Mouse (Mus musculus): ENCODE data around the gene Selplg. TPM values are rescaled to one million over a fixed set of nuclear protein-coding genes. Genes with fewer than 3 reads are reported as not detected.

Gene Selplg
- polyA plus RNA-seq, 1 experiment from 2014 or later, result 375 TPM

GRCm38 (mm10) chr5:113844106-113844505 lies 11.7 kb upstream of the Selplg start:
- Histone ChIP-seq H3K27ac (no peak overlapping the region), H3K4me3 (ENCODE audit: inconsistent target) (no peak overlapping the region), H3K36me3 (ENCODE audit: inconsistent target) (peaks cover 54% of the 10 kb centered on the region), H3K79me2 (ENCODE audit: inconsistent target) (peaks cover 53% of the 10 kb centered on the region; the same call in 1 of the 2 replicates)
- 97% methylated on average over 14 of the region's 15 CpGs for WGBS (ENCODE audit: missing documents)

GRCm38 (mm10) chr5:113842906-113843305 lies 10.5 kb upstream of the Selplg start:
- peak overlapping the region; percentile 62 for H3K27ac ChIP-seq
- H3K4me3 ChIP-seq (ENCODE audit: inconsistent target), result no peak overlapping the region
- 48% methylated on average over 9 of the region's 9 CpGs for WGBS (ENCODE audit: missing documents)
- peaks cover 46% of the 10 kb centered on the region for H3K36me3 ChIP-seq (ENCODE audit: inconsistent target)
- peaks cover 43% of the 10 kb centered on the region; the same call in 1 of the 2 replicates for H3K79me2 ChIP-seq (ENCODE audit: inconsistent target)

- peaks cover 39% of the 10 kb centered on the region for H3K36me3 ChIP-seq (ENCODE audit: inconsistent target)
- WGBS (ENCODE audit: missing documents), result 34% methylated on average over 9 of the region's 9 CpGs
- peak overlapping the region; percentile 62 for H3K27ac ChIP-seq
- peaks cover 36% of the 10 kb centered on the region; the same call in 1 of the 2 replicates for H3K79me2 ChIP-seq (ENCODE audit: inconsistent target)
- no peak overlapping the region for H3K4me3 ChIP-seq (ENCODE audit: inconsistent target)
Measured at GRCm38 (mm10) chr5:113842244-113842643, 9.8 kb upstream of the Selplg start.

GRCm38 (mm10) chr5:113841243-113842225 lies 9.1 kb upstream of the Selplg start:
- WGBS (ENCODE audit: missing documents), result 32% methylated on average over 23 of the region's 23 CpGs
- peaks cover 32% of the 10 kb centered on the region for H3K36me3 ChIP-seq (ENCODE audit: inconsistent target)
- H3K27ac ChIP-seq, result peak overlapping the region; percentile 62
- H3K4me3 ChIP-seq (ENCODE audit: inconsistent target), result no peak overlapping the region
- peaks cover 29% of the 10 kb centered on the region; the same call in 1 of the 2 replicates for H3K79me2 ChIP-seq (ENCODE audit: inconsistent target)

GRCm38 (mm10) chr5:113840443-113840842 lies 8.0 kb upstream of the Selplg start:
- peaks cover 25% of the 10 kb centered on the region; the same call in 1 of the 2 replicates for H3K79me2 ChIP-seq (ENCODE audit: inconsistent target)
- 14% methylated on average over 4 of the region's 4 CpGs for WGBS (ENCODE audit: missing documents)
- peak overlapping the region; percentile 62; the same call in 1 of the 2 replicates for H3K27ac ChIP-seq
- H3K36me3 ChIP-seq (ENCODE audit: inconsistent target), result peaks cover 21% of the 10 kb centered on the region; the same call in 1 of the 2 replicates
- no peak overlapping the region for H3K4me3 ChIP-seq (ENCODE audit: inconsistent target)

GRCm38 (mm10) chr5:113836961-113837360 lies 4.5 kb upstream of the Selplg start:
- Histone ChIP-seq H3K36me3 (ENCODE audit: inconsistent target) (no peaks in the 10 kb centered on the region), H3K79me2 (ENCODE audit: inconsistent target) (no peaks in the 10 kb centered on the region), H3K27ac (0 out of 2 replicates have a peak overlapping the region, but pooled peaks have one; percentile 15), H3K4me3 (ENCODE audit: inconsistent target) (no peak overlapping the region)
- WGBS (ENCODE audit: missing documents), result 36% methylated on average over 10 of the region's 10 CpGs

- Histone ChIP-seq H3K79me2 (ENCODE audit: inconsistent target) (peaks cover 20% of the 10 kb centered on the region), H3K4me3 (ENCODE audit: inconsistent target) (no peak overlapping the region), H3K36me3 (ENCODE audit: inconsistent target) (no peaks in the 10 kb centered on the region), H3K27ac (no peak overlapping the region)
- WGBS (ENCODE audit: missing documents), result 62% methylated on average over 16 of the region's 16 CpGs
Measured at GRCm38 (mm10) chr5:113833316-113833947, 988 bp upstream of the Selplg start.

GRCm38 (mm10) chr5:113831741-113832140 lies 703 bp downstream of the Selplg start:
- 97% methylated on average over 3 of the region's 3 CpGs for WGBS (ENCODE audit: missing documents)
- Histone ChIP-seq H3K36me3 (ENCODE audit: inconsistent target) (0 out of 2 replicates have a peak, but pooled peaks cover under 1% of the 10 kb centered on the region), H3K27ac (no peak overlapping the region), H3K79me2 (ENCODE audit: inconsistent target) (peaks cover 37% of the 10 kb centered on the region), H3K4me3 (ENCODE audit: inconsistent target) (no peak overlapping the region)

GRCm38 (mm10) chr5:113830796-113831195 lies 1.6 kb downstream of the Selplg start:
- Histone ChIP-seq H3K79me2 (ENCODE audit: inconsistent target) (peaks cover 46% of the 10 kb centered on the region), H3K27ac (peak overlapping the region; percentile 86), H3K36me3 (ENCODE audit: inconsistent target) (0 out of 2 replicates have a peak, but pooled peaks cover 7% of the 10 kb centered on the region), H3K4me3 (ENCODE audit: inconsistent target) (no peak overlapping the region)
- WGBS (ENCODE audit: missing documents), result 77% methylated on average over 5 of the region's 5 CpGs

GRCm38 (mm10) chr5:113830292-113830643 lies 2.2 kb downstream of the Selplg start:
- Histone ChIP-seq H3K79me2 (ENCODE audit: inconsistent target) (peaks cover 52% of the 10 kb centered on the region), H3K4me3 (ENCODE audit: inconsistent target) (peak overlapping the region; percentile 67), H3K27ac (peak overlapping the region; percentile 86), H3K36me3 (ENCODE audit: inconsistent target) (peaks cover 9% of the 10 kb centered on the region; the same call in 1 of the 2 replicates)
- 0% methylated on average over 8 of the region's 10 CpGs for WGBS (ENCODE audit: missing documents)

- peak overlapping the region; percentile 67 for H3K4me3 ChIP-seq (ENCODE audit: inconsistent target)
- peaks cover 57% of the 10 kb centered on the region for H3K79me2 ChIP-seq (ENCODE audit: inconsistent target)
- 16% methylated on average over 6 of the region's 7 CpGs for WGBS (ENCODE audit: missing documents)
- H3K36me3 ChIP-seq (ENCODE audit: inconsistent target), result peaks cover 15% of the 10 kb centered on the region; the same call in 1 of the 2 replicates
- H3K27ac ChIP-seq, result peak overlapping the region; percentile 86
Measured at GRCm38 (mm10) chr5:113829566-113830291, 2.7 kb downstream of the Selplg start.

- Histone ChIP-seq H3K79me2 (ENCODE audit: inconsistent target) (peaks cover 69% of the 10 kb centered on the region), H3K4me3 (ENCODE audit: inconsistent target) (peak overlapping the region; percentile 67), H3K36me3 (ENCODE audit: inconsistent target) (peaks cover 27% of the 10 kb centered on the region; the same call in 1 of the 2 replicates), H3K27ac (peak overlapping the region; percentile 86)
- 46% methylated on average over 7 of the region's 7 CpGs for WGBS (ENCODE audit: missing documents)
Measured at GRCm38 (mm10) chr5:113828481-113828880, 4.0 kb downstream of the Selplg start.

- Histone ChIP-seq H3K27ac (peak overlapping the region; percentile 86), H3K79me2 (ENCODE audit: inconsistent target) (peaks cover 74% of the 10 kb centered on the region), H3K36me3 (ENCODE audit: inconsistent target) (peaks cover 32% of the 10 kb centered on the region), H3K4me3 (ENCODE audit: inconsistent target) (peak overlapping the region; percentile 67)
- 11% methylated on average over 4 of the region's 4 CpGs for WGBS (ENCODE audit: missing documents)
Measured at GRCm38 (mm10) chr5:113827991-113828411, 4.4 kb downstream of the Selplg start.

GRCm38 (mm10) chr5:113826619-113827018 lies 5.8 kb downstream of the Selplg start:
- no peak overlapping the region for H3K4me3 ChIP-seq (ENCODE audit: inconsistent target)
- no peak overlapping the region for H3K27ac ChIP-seq
- 83% methylated on average over 4 of the region's 4 CpGs for WGBS (ENCODE audit: missing documents)
- peaks cover 38% of the 10 kb centered on the region for H3K36me3 ChIP-seq (ENCODE audit: inconsistent target)
- peaks cover 87% of the 10 kb centered on the region for H3K79me2 ChIP-seq (ENCODE audit: inconsistent target)

All from macrophage (primary cell).